Mouse (Mus musculus): ENCODE data around the gene Racgap1. TPM values are rescaled to one million over a fixed set of nuclear protein-coding genes. Genes with fewer than 3 reads are reported as not detected.
A peak's percentile ranks its signal among the peaks of the same experiment; 100 is the strongest.

The Racgap1 gene
- polyA plus RNA-seq, 1 experiment from 2014 or later, result 138 TPM

DNA sequence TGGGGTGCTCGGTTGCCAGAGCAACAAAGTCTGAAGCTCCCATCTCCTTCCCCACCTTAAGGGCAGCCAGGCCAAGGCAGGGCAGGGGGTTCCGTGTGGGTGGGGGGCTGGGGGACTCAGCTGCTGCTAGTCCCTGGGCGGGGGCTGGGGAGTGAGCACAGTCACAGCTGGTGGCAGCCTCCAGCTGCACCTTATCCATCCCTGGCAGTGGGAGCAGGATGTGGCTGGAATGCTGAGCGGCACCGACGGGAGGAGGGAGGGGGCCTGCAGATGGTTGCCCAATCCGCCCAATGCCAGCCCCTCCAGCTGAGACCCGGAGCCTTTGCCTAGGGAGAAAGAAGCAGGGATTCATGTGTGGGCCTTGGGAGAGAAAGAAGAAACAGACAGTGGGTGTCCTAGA lies 25.6 kb upstream of the Racgap1 start:
- no peak for DNase-seq (ENCODE audit: low spot score)
- no peaks in the 10 kb centered on the region for H3K9me3 ChIP-seq (replicated peaks)
- 0 out of 2 replicates have a peak overlapping the region, but pooled peaks have one; percentile 14 for H3K27ac ChIP-seq
- peaks cover 31% of the 10 kb centered on the region for H3K4me1 ChIP-seq
- H3K36me3 ChIP-seq, result no peaks in the 10 kb centered on the region
- 0 out of 2 replicates have a peak overlapping the region, but pooled peaks have one; percentile 1 for H3K4me3 ChIP-seq
- peaks cover 36% of the 10 kb centered on the region for H3K27me3 ChIP-seq (ENCODE audit: low read depth, poor library complexity, severe bottlenecking)
- 50% methylated on average over 8 of the region's 8 CpGs for WGBS

- H3K27ac ChIP-seq, result no peak overlapping the region
- H3K27me3 ChIP-seq (ENCODE audit: low read depth, poor library complexity, severe bottlenecking), result peaks cover 58% of the 10 kb centered on the region
- H3K9me3 ChIP-seq (replicated peaks), result no peaks in the 10 kb centered on the region
- no peak overlapping the region for H3K4me3 ChIP-seq
- H3K4me1 ChIP-seq, result peaks cover 47% of the 10 kb centered on the region
- no peak for DNase-seq (ENCODE audit: low spot score)
- H3K36me3 ChIP-seq, result no peaks in the 10 kb centered on the region
- WGBS, result 81% methylated on average over 3 of the region's 3 CpGs
Observed at GRCm38 (mm10) chr15:99674866-99675265, 23.4 kb upstream of the Racgap1 start.

DNA sequence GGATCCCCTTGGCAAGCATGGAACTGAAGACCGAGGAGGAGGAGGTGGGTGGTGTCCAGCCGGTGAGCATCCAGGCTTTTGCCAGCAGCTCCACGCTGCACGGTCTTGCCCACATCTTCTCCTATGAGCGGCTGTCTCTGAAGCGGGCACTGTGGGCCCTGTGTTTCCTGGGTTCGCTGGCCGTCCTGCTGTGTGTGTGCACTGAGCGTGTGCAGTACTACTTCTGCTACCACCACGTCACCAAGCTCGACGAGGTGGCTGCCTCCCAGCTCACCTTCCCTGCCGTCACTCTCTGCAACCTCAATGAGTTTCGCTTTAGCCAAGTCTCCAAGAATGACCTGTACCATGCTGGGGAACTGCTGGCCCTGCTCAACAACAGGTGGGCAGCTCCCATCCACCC lies 20.3 kb upstream of the Racgap1 start:
- Histone ChIP-seq H3K4me3 (no peak overlapping the region), H3K9me3 (replicated peaks) (no peaks in the 10 kb centered on the region), H3K27ac (no peak overlapping the region), H3K27me3 (ENCODE audit: low read depth, poor library complexity, severe bottlenecking) (peaks cover 78% of the 10 kb centered on the region), H3K4me1 (peaks cover 32% of the 10 kb centered on the region), H3K36me3 (no peaks in the 10 kb centered on the region)
- no peak for DNase-seq (ENCODE audit: low spot score)
- WGBS, result 73% methylated on average over 14 of the region's 14 CpGs

DNA sequence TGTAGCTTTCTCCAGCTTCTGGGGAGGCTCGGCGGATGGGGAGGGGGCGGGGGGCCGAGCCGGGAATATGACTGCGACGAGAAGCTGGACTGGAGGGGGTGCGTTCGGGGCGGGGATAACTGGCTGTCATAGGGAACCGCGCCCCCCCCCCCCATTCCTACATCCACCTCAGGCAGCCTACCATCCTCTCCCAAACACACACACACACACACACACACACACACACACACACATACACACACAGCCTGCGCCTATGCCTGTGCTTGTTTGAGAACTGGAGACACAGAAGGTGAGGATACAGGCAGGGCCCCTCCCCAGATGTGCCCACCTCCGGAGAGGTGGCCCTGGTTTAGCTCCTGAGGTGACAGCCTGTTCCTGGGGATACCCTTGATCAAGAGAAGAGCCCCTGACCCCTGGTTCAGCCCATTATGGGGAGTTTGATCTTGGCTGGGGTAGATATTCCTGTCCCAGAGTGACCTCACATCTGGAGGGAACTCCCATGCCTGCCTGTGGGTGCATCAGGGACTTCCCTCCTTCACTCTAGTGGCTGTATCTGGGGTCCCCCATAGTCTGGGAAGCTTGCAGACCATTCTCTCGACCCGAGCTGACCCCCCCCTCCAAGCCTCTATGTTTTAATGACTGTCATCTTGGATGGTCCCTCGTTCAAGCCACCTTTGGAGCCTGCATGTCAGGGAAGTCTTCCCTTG lies 19.7 kb upstream of the Racgap1 start:
- DNase-seq (ENCODE audit: low spot score), result no peak
- 21% methylated on average over 7 of the region's 17 CpGs for WGBS
- Histone ChIP-seq H3K4me3 (peak overlapping the region; percentile 70), H3K27ac (peak overlapping the region; percentile 70), H3K36me3 (no peaks in the 10 kb centered on the region), H3K27me3 (ENCODE audit: low read depth, poor library complexity, severe bottlenecking) (peaks cover 85% of the 10 kb centered on the region), H3K9me3 (replicated peaks) (no peaks in the 10 kb centered on the region), H3K4me1 (peaks cover 30% of the 10 kb centered on the region)

DNA sequence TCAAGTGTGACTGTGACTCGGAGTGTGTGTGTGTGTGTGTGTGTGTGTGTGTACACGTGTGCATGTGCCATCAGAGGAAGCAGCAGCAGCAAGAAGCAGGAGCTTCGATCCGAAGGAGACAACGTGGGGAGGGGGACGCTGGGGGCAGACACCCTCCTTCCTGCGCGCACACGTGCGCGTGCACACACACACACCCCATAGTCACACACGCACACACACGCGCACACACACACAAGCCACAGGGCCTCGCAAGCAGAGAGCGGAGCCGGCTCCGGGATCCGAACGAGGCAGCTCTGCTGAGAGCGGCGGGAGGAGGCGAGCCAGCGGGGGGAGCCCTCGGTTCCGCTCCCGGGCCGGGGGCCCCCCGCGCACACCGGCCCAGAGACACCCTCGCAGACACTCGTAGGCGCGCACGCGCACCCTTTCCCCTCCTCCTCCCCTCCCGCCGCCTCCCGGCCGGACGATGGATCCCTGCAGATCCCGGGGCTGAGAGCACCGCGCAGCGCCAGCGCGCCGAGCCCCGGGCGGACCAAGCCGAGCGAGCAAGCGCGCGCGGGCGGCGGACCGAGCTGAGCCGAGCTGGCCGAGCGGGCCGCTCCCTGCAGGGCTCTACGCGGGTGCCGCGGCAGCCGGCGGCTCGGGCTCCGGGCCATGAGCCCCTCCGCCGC lies 18.8 kb upstream of the Racgap1 start, which contains the start of gene Asic1:
Gene Asic1, plus strand, starts transcription at position 215 of the 668 bp plus-strand sequence.
- H3K4me3 ChIP-seq, result peak within 1 kb of the TSS; percentile 70
- peaks cover 31% of the 10 kb centered on the region for H3K4me1 ChIP-seq
- peak within 1 kb of the TSS; percentile 70 for H3K27ac ChIP-seq
- peaks cover 93% of the 10 kb centered on the region for H3K27me3 ChIP-seq (ENCODE audit: low read depth, poor library complexity, severe bottlenecking)
- WGBS, result 1% methylated on average over 73 of the region's 74 CpGs
- peak; percentile 75 for DNase-seq (ENCODE audit: low spot score)
- no peaks in the 10 kb centered on the region for H3K9me3 ChIP-seq (replicated peaks)
- H3K36me3 ChIP-seq, result no peaks in the 10 kb centered on the region

DNA sequence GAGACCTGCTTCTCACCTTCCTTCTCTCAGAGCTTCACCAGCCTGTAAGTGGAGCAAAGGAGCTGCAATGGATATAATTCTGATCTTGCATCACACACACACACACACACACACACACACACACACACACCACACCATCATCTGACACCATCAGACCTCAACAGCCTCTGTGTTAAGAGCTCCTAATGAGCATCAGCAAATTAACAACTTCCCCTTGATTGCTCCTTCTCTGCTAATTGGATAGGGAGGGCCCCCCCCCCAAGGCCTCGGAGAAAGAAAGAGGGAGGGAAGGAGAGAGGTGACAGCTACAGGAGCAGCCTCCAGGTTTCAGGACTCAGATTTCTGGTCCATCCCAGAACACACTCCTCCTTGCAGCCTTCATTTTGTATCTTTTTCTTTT lies 17.9 kb upstream of the Racgap1 start:
- 0% methylated on average over 1 of the region's 1 CpGs for WGBS
- DNase-seq (ENCODE audit: low spot score), result no peak
- no peaks in the 10 kb centered on the region for H3K9me3 ChIP-seq (replicated peaks)
- H3K36me3 ChIP-seq, result no peaks in the 10 kb centered on the region
- H3K27me3 ChIP-seq (ENCODE audit: low read depth, poor library complexity, severe bottlenecking), result peaks cover 93% of the 10 kb centered on the region
- H3K4me3 ChIP-seq, result no peak overlapping the region
- no peak overlapping the region for H3K27ac ChIP-seq
- peaks cover 40% of the 10 kb centered on the region for H3K4me1 ChIP-seq

- Histone ChIP-seq H3K9me3 (replicated peaks) (no peaks in the 10 kb centered on the region), H3K4me1 (peaks cover 45% of the 10 kb centered on the region), H3K27ac (no peak overlapping the region), H3K4me3 (no peak overlapping the region), H3K36me3 (no peaks in the 10 kb centered on the region), H3K27me3 (ENCODE audit: low read depth, poor library complexity, severe bottlenecking) (peaks cover 93% of the 10 kb centered on the region)
- WGBS, result 3% methylated on average over 12 of the region's 12 CpGs
- DNase-seq (ENCODE audit: low spot score), result peak; percentile 81
Observed at GRCm38 (mm10) chr15:99668881-99669280, 17.4 kb upstream of the Racgap1 start.

DNA sequence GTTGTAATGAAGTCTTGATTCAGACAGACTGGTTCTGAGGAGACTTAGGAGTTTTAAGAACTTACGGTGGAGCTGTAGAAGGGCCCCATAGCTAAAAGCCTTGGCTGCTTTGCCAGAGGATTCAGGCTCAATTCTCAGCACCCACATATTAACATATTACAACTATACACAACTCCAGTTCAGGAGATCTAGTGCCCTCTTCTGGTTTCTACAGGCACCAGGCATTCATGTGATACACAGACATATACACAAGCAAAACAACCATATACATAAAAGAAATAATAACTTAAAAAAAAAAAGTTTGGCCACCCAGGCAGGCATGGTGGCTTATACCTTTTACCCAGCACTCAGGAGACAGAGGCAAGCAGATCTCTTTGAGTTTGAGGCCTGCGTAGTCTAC lies 16.1 kb upstream of the Racgap1 start:
- Histone ChIP-seq H3K27ac (no peak overlapping the region), H3K9me3 (replicated peaks) (no peaks in the 10 kb centered on the region), H3K4me1 (peaks cover 51% of the 10 kb centered on the region), H3K27me3 (ENCODE audit: low read depth, poor library complexity, severe bottlenecking) (peaks cover 83% of the 10 kb centered on the region), H3K36me3 (no peaks in the 10 kb centered on the region), H3K4me3 (no peak overlapping the region)
- 98% methylated on average over 2 of the region's 2 CpGs for WGBS
- no peak for DNase-seq (ENCODE audit: low spot score)

DNA sequence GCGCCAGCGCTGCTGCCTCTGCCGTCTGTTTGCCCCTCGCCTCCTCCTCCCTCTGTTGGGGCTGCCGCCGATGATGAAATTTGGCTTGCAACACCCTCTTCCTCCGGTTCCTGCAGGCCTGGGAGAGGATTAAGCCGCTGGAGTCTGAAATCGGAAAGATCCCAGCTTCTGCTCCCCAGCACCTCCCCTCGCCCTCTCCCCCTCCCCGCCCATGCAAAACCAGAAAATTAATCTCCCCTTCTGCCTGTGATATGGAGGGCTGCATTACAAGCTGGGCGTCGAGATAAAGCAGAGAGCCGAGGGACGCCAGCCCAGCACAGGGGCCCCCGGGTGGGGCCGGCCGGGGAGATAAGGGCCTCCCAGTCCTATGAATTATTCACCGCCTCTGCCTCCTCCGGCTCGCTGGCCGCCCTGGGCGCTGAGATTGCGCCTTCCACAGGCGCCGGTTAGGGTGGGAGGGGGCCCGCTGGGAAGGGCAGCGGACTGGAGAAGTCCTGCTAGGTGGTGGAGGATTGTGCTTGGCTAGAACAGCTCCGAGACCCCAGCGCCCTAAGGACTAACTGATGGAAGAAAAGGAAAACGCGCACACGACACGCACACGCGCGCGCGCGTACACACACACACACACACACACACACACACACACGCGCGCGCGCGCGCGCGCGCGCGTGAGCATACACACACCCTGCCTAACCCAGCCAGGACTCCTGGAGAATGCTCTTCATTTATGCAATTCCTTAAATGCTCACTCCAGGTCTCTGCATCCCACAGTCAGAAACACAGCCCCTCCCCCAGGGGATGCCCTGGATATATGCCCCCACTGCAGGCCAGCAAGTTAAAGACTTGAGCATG lies 13.4 kb upstream of the Racgap1 start:
- Histone ChIP-seq H3K27me3 (ENCODE audit: low read depth, poor library complexity, severe bottlenecking) (peaks cover 69% of the 10 kb centered on the region), H3K9me3 (replicated peaks) (no peaks in the 10 kb centered on the region), H3K36me3 (no peaks in the 10 kb centered on the region), H3K27ac (peak overlapping the region; percentile 63), H3K4me1 (peaks cover 43% of the 10 kb centered on the region), H3K4me3 (peak overlapping the region; percentile 55)
- peak; percentile 65 for DNase-seq (ENCODE audit: low spot score)
- WGBS, result 1% methylated on average over 52 of the region's 52 CpGs

- WGBS, result 5% methylated on average over 17 of the region's 17 CpGs
Observed at GRCm38 (mm10) chr15:99663964-99664599, 12.6 kb upstream of the Racgap1 start.

DNA sequence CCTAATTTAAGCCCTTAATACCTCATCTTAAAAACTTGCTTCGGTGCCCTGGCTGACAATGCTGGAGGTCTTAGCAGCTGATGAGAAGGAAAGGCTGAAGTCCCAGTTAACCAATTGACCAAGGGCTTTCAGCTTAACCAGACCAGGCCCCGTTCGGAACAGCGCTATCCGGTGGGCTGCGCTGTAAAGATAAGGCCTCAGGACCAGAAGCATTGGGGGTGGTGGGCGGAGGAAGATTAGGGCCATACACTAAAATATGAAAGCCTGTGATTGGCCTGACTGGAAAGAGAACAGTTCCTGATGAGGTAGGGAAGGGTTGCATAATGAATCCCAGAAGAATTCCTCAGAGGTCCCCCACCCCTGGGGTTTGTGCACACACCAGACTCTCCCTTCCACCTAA lies 10.9 kb upstream of the Racgap1 start:
- no peak overlapping the region; the same call in 1 of the 2 replicates for H3K27ac ChIP-seq

More at GRCm38 (mm10) chr15:99663964-99664599, 12.6 kb upstream of the Racgap1 start:
- peaks cover 62% of the 10 kb centered on the region for H3K27me3 ChIP-seq (ENCODE audit: low read depth, poor library complexity, severe bottlenecking)
- peak overlapping the region; percentile 55 for H3K4me3 ChIP-seq
- peaks cover 40% of the 10 kb centered on the region for H3K4me1 ChIP-seq
- no peak for DNase-seq (ENCODE audit: low spot score)
- no peaks in the 10 kb centered on the region for H3K36me3 ChIP-seq
- 0 out of 2 replicates have a peak overlapping the region, but pooled peaks have one; percentile 63 for H3K27ac ChIP-seq
- H3K9me3 ChIP-seq (replicated peaks), result no peaks in the 10 kb centered on the region

DNA sequence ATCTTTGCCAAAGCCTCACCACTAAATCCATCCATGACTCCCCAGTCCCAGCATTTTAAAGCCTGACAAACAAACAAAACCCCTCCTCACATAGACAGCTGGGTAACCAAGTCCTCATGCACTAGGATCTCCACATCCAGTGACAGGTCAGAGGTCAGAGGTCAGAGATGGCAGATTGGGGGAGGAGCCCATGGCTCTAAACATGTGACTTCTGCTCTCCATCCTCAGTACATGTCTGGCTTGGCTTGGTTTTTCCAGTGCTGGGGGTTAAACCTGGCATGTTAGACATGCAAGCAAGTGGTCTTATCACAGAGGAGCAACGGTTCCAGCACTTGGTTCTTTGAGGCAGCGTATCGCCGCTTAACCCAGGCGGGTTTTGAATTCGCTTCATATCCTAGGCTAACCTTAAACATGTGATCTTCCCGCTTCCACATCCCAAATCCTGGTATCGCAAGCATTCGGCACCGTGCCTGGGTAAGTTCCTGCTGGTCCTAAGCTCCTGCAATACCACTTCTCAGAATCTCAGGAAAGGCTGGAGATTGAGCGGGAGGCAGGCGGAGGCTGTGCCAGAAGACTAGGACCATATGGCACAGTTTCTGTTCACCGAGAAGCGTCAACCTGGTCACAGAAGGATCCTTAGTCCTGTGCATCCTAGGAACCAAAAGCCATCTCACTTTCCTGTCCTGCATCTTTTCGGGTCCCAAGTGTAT lies 9.8 kb upstream of the Racgap1 start:
- Histone ChIP-seq H3K4me3 (no peak overlapping the region), H3K27ac (no peak overlapping the region), H3K36me3 (no peaks in the 10 kb centered on the region), H3K4me1 (peaks cover 41% of the 10 kb centered on the region), H3K27me3 (ENCODE audit: low read depth, poor library complexity, severe bottlenecking) (peaks cover 54% of the 10 kb centered on the region), H3K9me3 (replicated peaks) (no peaks in the 10 kb centered on the region)
- 95% methylated on average over 15 of the region's 15 CpGs for WGBS
- no peak for DNase-seq (ENCODE audit: low spot score)

More for the DNA sequence above, 10.9 kb upstream of the Racgap1 start:
- Histone ChIP-seq H3K36me3 (no peaks in the 10 kb centered on the region), H3K4me1 (peaks cover 41% of the 10 kb centered on the region), H3K27me3 (ENCODE audit: low read depth, poor library complexity, severe bottlenecking) (peaks cover 55% of the 10 kb centered on the region), H3K9me3 (replicated peaks) (no peaks in the 10 kb centered on the region), H3K4me3 (no peak overlapping the region)
- WGBS, result 43% methylated on average over 7 of the region's 7 CpGs
- no peak for DNase-seq (ENCODE audit: low spot score)

All from limb, embryonic 10.5 days (tissue).